6 mouse cellular contexts compared by ENCODE assay signal in the genomic region with DNA sequence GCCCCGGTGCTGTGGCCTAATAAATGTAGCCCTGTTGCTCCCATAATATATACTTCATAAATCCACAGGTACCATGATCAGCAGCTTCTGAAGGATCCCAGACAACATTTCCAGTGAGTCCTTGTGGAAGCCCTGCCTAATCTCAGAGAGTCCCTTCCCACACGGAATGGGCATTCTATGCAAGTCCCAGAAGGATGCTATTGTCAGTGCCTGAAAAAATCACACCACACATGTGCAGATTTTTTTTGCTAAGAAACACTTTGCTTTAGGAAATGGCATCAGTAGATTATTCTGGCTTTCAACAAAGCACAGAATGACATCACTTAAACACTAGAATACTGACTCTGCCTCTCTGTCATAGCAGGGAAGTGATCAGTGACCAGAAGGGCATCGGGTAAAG.
"Had no signal": no experiment of that assay in that cellular context is flagged by ENCODE, and none has a peak within 500 bp of the region (broad histone marks: within the 10 kb centered on the region; RNA-seq: fewer than 3 reads in every experiment).

No protein-coding gene starts in this region.

- DNase-seq: kidney, adult 8-10 months; kidney, postnatal 36 days; liver, postnatal 0 days; spleen, adult 18-20 months; thymus, adult 18-20 months; thymus, postnatal 36 days had no signal
